Mouse (Mus musculus): ENCODE results near the gene Sdc4. TPM values are rescaled to one million over a fixed set of nuclear protein-coding genes. Genes with fewer than 3 reads are reported as not detected.

The Sdc4 gene
- polyA plus RNA-seq, 2 experiments from 2014 or later = 69.7 to 93.7 TPM

- ATAC-seq = no peak
These were observed 11.8 kb downstream of the Sdc4 start for GRCm38 (mm10) chr2:164431676-164432465.

GRCm38 (mm10) chr2:164430697-164431096, 13.0 kb downstream of the Sdc4 start:
- no peak for ATAC-seq

DNA sequence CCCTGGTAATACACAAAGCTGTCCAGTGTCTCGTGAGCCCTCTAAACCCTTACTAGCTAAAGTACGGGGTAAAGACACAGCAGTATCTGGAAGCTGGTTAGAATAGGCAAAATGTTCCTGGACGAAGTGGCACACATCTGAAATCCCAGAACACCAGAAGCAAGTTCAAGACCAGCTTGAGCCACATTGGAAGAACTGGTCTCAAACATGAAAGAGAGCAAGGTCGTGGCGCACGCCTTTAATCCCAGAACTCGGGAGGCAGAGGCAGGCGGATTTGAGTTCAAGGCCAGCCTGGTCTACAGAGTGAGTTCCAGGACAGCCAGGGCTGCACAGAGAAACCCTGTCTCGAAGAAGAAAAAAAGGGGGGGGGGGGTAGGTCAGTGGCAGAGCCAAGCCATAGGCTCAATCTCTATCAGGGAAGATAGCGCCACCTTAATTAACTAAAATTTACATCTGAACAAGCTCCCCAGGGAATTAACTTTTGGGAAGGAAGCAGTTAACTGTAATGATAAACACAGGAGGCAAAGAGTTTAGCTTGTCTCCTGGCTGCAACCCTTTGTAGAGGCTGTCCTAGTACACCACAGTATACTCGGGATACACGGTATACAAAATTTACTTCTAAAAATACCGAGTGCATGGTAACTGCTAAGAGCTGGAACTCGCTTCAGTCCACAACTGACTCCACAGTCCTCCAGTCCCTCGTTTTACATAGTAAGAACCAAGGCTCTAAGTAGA, 13.6 kb downstream of the Sdc4 start:
- ATAC-seq = no peak

- no peak for ATAC-seq
These were observed 15.2 kb downstream of the Sdc4 start for GRCm38 (mm10) chr2:164428451-164428850.

GRCm38 (mm10) chr2:164426952-164427351, 16.7 kb downstream of the Sdc4 start:
- ATAC-seq = no peak

- ATAC-seq = no peak
These were observed 17.6 kb downstream of the Sdc4 start for GRCm38 (mm10) chr2:164426121-164426520.

GRCm38 (mm10) chr2:164425401-164425800, 18.3 kb downstream of the Sdc4 start:
- ATAC-seq = no peak

- no peak for ATAC-seq
These were observed 19.3 kb downstream of the Sdc4 start for GRCm38 (mm10) chr2:164424406-164424805.

- ATAC-seq = no peak
These were observed 20.2 kb downstream of the Sdc4 start for GRCm38 (mm10) chr2:164423464-164423863.

DNA sequence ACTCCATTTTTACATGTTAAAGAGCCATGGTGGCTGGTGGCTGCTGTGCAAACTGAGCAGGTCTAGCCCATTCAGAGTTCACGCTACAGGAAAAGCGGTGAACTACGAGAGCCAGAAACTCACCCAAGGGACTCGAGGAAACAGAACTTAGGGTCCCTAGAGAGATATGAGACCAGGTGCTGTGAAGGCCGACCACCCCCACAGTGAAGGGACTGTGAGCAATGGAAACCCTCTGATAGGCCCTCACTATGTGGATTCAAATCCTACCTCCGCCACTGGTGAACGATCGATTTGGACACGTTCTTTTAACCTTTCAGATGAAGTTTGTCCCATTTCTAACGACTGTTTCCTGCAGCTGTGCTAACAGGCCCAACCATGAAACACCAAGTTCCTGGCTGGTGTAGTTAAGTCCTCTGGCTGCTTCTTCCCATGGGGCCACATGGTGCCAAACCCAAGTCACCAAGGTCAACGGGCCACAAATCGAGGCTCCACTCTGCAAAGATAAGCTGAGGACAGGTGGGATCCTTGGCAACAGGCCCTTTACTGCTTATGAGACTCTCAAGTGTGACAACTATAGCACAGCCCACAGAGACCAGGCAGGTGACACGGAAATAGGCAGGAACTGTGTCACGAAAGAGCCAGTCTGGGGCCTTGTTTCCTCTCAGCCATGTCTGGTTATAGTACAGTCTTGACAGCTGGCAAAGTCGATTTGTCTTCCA, 20.9 kb downstream of the Sdc4 start:
- ATAC-seq = no peak

DNA sequence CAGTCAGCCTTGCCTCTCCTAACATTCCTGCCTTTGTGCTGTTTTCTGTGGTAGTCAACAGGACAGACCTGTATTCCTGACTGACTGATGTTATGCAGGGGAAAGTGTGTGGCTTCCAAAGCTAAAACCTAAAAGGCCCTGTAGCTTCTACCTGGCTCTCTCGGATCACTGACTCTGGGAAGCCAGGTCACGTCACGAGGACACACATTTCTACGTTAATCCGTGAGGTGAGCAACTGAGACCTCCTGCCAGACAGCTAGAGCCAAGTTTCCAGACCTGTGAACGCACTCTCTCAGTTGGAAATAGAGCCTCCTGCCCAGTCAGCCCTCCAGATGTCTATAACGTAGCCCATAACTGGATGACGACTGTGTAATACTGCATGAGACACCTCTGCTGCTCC, 21.7 kb downstream of the Sdc4 start:
- no peak for ATAC-seq

DNA sequence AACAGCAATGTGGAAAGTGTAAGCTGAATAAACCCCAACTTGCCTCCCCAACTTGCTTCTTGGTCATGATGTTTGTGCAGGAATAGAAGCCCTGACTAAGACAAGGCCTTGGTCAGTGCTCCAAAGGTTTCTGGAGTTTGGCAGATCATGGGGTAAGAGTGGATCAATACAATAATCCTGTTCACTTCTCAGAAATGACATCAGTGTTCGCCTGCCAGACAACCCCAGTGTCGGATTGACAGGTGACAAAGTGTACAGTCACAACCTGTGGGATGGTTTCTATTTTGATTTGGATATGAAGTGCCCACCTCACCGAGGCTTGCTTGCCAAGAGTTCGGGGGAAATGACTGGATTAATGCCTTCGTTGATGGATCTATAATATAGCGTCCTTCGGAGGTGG, 22.4 kb downstream of the Sdc4 start:
- ATAC-seq = no peak

DNA sequence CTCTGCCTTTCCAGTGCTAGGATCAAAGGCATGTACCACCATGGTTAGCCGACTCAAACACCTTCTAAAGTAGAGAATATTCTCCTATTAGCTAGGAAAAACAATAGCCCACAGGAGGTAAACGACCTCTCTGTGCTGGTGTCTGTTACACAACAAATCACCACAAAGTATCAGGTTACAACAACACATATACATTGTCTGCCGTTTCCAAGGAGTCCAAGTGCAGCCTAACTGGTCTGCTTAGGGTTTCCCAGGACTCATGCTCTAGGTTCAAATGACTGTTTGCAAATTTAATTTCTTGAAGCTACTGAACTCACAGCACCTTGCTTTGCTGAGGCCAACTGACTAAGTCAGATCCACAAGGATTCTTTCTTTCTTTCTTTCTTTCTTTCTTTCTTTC, 24.2 kb downstream of the Sdc4 start:
- no peak for ATAC-seq

- no peak for ATAC-seq
These were observed 25.3 kb downstream of the Sdc4 start for GRCm38 (mm10) chr2:164418308-164418875.

DNA sequence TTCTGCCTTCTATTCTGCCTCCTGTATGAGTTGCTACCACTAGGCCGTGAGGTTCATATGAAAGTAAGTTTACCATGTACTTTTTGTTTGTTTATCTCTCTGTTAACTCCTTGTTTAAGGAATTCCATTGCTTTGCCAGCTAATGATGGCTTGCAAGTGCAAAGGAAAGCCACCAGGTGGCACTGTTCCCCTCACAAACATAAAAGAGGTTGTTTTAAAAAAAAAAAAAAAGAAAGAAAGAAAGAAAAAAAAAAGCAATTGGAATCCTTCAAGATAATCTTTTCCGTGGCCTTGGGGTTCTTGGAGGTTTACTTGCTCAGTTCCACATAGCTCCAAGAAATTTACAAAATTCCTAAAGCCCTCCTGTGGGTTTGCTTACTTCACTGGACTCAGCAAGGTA, 26.5 kb downstream of the Sdc4 start:
- ATAC-seq = no peak

DNA sequence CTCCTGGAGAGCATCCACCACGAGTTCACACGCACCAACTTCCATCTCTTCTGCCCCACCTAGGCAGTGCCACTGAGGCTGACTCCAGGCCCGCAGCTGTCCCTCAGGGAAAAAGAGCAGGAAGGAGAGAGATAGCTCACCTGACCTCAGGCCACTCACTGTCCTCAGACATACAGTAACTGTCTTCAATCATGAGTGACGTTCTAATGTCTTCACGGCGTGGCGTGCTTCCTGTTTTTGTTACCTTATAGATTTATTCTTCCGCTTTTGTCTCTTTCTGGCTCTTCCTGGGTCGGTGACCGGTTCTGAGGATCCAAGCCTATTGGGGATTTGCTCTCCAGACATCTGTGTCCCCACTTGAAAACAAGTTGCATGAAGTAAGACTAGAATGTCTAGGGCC, 29.1 kb downstream of the Sdc4 start:
- no peak for ATAC-seq

DNA sequence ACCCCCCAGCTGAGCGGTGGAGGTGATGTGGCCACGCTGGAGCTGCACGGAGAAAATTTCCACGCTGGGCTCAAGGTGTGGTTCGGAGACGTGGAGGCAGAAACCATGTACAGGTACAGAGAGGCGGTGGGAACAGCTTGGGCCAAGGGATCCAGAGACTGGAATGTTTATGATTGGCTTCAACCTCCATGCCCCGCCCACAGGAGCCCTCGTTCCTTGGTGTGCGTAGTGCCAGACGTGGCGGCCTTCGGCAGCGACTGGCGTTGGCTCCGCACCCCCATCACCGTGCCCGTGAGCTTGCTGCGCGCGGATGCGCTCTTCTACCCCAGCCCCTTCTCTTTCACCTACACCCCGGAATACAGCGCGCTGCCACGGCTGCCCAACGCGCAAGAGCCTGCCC, 29.5 kb downstream of the Sdc4 start:
- ATAC-seq = no peak

DNA sequence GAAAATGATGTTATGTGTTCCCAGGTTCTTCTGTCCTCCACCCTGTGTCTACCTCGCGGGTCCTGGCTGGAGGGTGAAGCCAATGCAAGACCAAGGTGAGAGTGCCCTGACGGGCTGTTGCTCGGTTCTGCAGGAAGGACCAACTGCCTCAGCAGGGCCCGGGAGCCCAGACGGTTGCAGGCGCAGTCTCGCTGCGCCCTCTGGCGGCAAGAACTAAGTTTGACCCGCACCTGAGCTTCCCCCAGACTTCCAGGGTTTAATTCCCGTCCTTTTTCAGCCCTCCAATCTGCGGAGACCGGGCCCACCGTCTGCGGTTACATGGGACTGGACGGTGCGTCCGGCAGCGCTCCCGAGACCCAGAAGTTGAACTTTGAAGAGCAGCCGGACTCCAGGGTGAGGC, 36.0 kb downstream of the Sdc4 start:
- ATAC-seq = no peak

- ATAC-seq = no peak
These were observed 38.2 kb downstream of the Sdc4 start for GRCm38 (mm10) chr2:164405519-164405918.

- no peak for ATAC-seq
These were observed 38.6 kb downstream of the Sdc4 start, which contains the start of gene Matn4 for GRCm38 (mm10) chr2:164405060-164405459. Gene Matn4, minus strand, starts transcription at chr2:164405160.

GRCm38 (mm10) chr2:164404082-164404990, 39.4 kb downstream of the Sdc4 start:
- ATAC-seq = no peak
